Mouse (Mus musculus) liver, embryonic 14.5 days (tissue): Measurements from ENCODE around the gene Mbd4. TPM values are rescaled to one million over a fixed set of nuclear protein-coding genes. Genes with fewer than 3 reads are reported as not detected.

ENCODE experiments used
- ATAC-seq: fragments of 200-750 bp; cut with Nextera tagmentation; 2 replicates; pipeline ENCODE4 v1.8.0; 2017; ENCODE audit warnings: moderate number of reproducible peaks, mild to moderate bottlenecking, moderate library complexity; ENCODE audit not compliant: insufficient read depth
- DNase-seq, 3 experiments: peaks; one replicate each; pipeline ENCODE4 v3.0.0-alpha.2; 2012 to 2013; ENCODE audit warnings: low read depth in 3 of 3, low spot score in 3 of 3
- H3K27ac ChIP-seq: fragments of 300-500 bp; sonication (generic); 2 replicates; pipeline ENCODE4 v1.5.1; 2014; ENCODE audit warnings: moderate library complexity, mild to moderate bottlenecking, control low read depth, inconsistent platforms
- H3K27me3 ChIP-seq: fragments of 300-500 bp; sonication (generic); 2 replicates; pipeline ENCODE4 v1.6.1; 2014; ENCODE audit warnings: mild to moderate bottlenecking, low read length, moderate library complexity; ENCODE audit not compliant: control insufficient read depth, insufficient read depth
- H3K36me3 ChIP-seq: fragments of 300-500 bp; sonication (generic); replicated peaks from 2 replicates; pipeline ENCODE4 v1.6.1; 2014; ENCODE audit warnings: low read depth; ENCODE audit not compliant: control insufficient read depth, insufficient read depth
- H3K4me1 ChIP-seq, 2 experiments: fragments of 200-500 bp in 1 of 2; fragments of 300-500 bp in 1 of 2; sonication (generic) in 1 of 2; replicated peaks; 2 replicates each; pipeline ENCODE4 v1.6.1; 2012 to 2014; ENCODE audit warnings: antibody characterized with exemption in 1 of 2, inconsistent platforms in 1 of 2, low read length in 1 of 2; ENCODE audit not compliant: control insufficient read depth in 2 of 2, insufficient read depth in 2 of 2
- H3K4me2 ChIP-seq: fragments of 300-500 bp; sonication (generic); 2 replicates; pipeline ENCODE4 v1.6.1; 2014; ENCODE audit warnings: low read depth, mild to moderate bottlenecking, control low read depth, moderate library complexity
- H3K4me3 ChIP-seq, 2 experiments: fragments of 200-500 bp in 1 of 2; fragments of 300-500 bp in 1 of 2; sonication (generic) in 1 of 2; 2 replicates each; pipeline ENCODE4 v1.5.1; 2012 to 2014; ENCODE audit warnings: low read depth in 2 of 2, low read length in 2 of 2, mild to moderate bottlenecking in 2 of 2, control low read depth in 1 of 2, inconsistent platforms in 1 of 2, moderate library complexity in 1 of 2; ENCODE audit not compliant: insufficient read depth in 1 of 2
- H3K9ac ChIP-seq: fragments of 300-500 bp; sonication (generic); replicated peaks from 2 replicates; pipeline ENCODE4 v1.6.1; 2014; ENCODE audit warnings: mild to moderate bottlenecking, control low read depth, moderate library complexity
- H3K9me3 ChIP-seq: fragments of 300-500 bp; sonication (generic); 2 replicates; pipeline ENCODE4 v1.6.1; 2016; ENCODE audit warnings: low read length, mixed read lengths; ENCODE audit not compliant: control insufficient read depth
- CTCF ChIP-seq: IDR thresholded peaks from 2 replicates; pipeline ENCODE4 v1.5.1; 2016; ENCODE audit warnings: antibody characterized with exemption, low read depth, control low read depth
- EP300 ChIP-seq: IDR thresholded peaks from 2 replicates; pipeline ENCODE4 v1.6.1; 2016; ENCODE audit warnings: antibody characterized with exemption, low read depth
- whole genome bisulfite sequencing: fragments of 180-500 bp; shearing (Covaris S2); extraction: QIAGEN DNeasy Blood & Tissue Kit; methylation state at CpG from one replicate; pipeline ENCODE4 v1.1.7; 2014; ENCODE audit not compliant: insufficient replicate concordance; 5-methylcytosine and 5-hydroxymethylcytosine counted together
- polyA plus RNA-seq, 2 experiments: library from polyadenylated mRNA; depleted of rRNA in 1 of 2; stranded (reverse) in 1 of 2; unstranded in 1 of 2; fragments of >200 nt; fragmentation: Nextera tagmentation in 1 of 2; extraction: Ambion mirVana in 1 of 2; gene quantifications; 2 replicates each; pipeline versions ENCODE4 v1.2.1 to v1.2.3; 2012 to 2014

The Mbd4 gene
- polyA plus RNA-seq, 2 experiments, result 5.8 to 6.4 TPM

DNA sequence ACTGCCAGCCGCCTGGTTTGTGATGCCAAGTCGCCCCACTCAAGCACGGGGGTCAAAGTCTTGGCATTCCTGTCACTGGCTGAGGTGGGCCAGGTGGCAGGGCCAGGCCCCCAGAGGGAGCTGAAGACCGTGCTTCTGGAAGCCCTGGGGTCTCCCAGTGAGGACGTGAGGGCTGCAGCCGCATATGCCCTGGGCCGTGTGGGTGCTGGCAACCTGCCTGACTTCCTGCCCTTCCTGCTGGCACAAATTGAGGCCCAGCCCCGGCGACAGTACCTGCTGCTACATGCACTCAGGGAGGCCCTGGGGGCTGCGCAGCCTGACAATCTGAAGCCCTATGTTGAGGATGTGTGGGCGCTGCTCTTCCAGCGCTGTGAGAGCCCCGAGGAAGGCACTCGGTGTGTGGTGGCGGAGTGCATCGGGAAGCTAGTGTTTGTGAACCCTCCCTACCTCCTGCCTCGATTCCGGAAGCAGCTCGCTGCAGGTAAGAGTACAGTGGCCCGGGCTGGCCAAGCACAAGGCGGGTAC lies 60.4 kb downstream of the Mbd4 start:
- Histone ChIP-seq H3K27ac (no peak overlapping the region), H3K36me3 (no peaks in the 10 kb centered on the region), H3K4me1 (no peaks in the 10 kb centered on the region), H3K4me2 (no peak overlapping the region), H3K4me3 (no peak overlapping the region), H3K9me3 (no peaks in the 10 kb centered on the region), H3K27me3 (no peaks in the 10 kb centered on the region), H3K9ac (no peak overlapping the region)
- DNase-seq (no peak), ATAC-seq (no peak)
- TF ChIP-seq CTCF (no peak), EP300 (no peak)
- WGBS, result 81% methylated on average over 21 of the region's 21 CpGs

DNA sequence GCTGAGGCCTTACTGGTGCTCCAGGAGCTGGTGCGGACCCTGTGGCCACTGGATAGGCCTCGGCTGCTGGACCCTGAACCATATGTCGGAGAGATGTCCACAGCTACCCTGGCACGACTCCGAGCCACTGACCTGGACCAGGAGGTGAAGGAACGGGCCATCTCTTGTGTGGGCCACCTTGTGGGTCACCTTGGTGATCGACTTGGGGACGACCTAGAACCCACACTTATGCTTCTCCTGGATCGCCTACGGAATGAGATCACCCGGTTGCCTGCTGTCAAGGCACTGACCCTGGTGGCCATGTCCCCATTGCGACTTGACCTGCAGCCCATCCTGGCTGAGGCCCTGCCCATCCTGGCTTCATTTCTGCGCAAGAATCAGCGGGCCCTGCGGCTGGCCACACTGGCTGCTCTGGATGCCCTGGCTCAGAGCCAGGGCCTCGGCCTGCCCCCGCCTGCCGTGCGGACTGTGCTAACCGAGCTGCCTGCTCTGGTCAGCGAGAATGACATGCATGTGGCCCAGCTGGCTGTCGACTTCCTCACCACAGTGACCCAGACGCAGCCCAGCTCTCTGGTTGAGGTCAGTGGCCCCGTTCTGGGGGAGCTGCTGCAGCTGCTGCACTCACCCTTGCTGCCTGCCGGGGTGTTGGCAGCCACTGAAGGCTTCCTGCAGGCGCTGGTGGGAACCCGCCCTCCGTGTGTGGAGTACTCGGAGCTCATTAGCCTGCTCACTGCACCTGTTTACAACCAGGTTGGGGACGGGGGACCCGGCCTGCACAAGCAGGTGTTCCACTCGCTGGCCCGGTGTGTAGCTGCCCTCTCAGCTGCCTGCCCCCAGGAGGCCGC lies 61.1 kb downstream of the Mbd4 start:
- Histone ChIP-seq H3K9ac (no peak overlapping the region), H3K4me1 (no peaks in the 10 kb centered on the region), H3K4me2 (no peak overlapping the region), H3K27ac (no peak overlapping the region), H3K36me3 (no peaks in the 10 kb centered on the region), H3K4me3 (no peak overlapping the region), H3K9me3 (no peaks in the 10 kb centered on the region), H3K27me3 (no peaks in the 10 kb centered on the region)
- WGBS, result 75% methylated on average over 34 of the region's 34 CpGs
- DNase-seq, result no peak
- no peak for TF ChIP-seq EP300
- no peak for TF ChIP-seq CTCF
- ATAC-seq, result no peak

DNA sequence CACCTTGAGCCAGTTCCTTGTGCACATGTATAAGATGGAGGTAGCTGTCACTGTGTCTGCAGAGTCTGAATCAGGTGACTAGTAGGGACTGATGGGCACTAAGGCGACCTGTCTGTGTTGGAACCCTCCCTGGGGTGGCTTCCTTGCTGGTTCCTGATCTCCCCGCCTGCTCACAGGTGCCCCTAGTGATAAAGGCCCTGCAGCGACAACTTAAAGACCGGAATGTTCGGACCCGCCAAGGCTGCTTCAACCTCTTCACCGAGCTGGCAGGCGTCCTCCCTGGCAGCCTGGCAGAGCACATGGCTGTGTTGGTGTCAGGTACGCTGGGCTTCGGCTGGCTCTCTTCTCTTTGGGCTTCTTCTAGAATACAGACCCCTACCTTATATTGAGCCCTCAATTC lies 62.2 kb downstream of the Mbd4 start:
- H3K27ac ChIP-seq, result no peak overlapping the region
- no peak for DNase-seq
- H3K4me3 ChIP-seq, result no peak overlapping the region
- ATAC-seq, result no peak
- H3K27me3 ChIP-seq, result no peaks in the 10 kb centered on the region
- no peaks in the 10 kb centered on the region for H3K9me3 ChIP-seq
- 71% methylated on average over 10 of the region's 10 CpGs for WGBS
- no peaks in the 10 kb centered on the region for H3K36me3 ChIP-seq
- no peak overlapping the region for H3K4me2 ChIP-seq
- no peak overlapping the region for H3K9ac ChIP-seq
- H3K4me1 ChIP-seq, result no peaks in the 10 kb centered on the region
- TF ChIP-seq CTCF (0 out of 2 replicates have a peak, but pooled peaks have one; percentile 4), EP300 (no peak)

Other genes with a start within 250 kb of the Mbd4 start
- 36.5 and 41.5 TPM in 2 replicates for gene Raf1, start 176.7 kb downstream of the Mbd4 start, polyA plus RNA-seq (2012; rRNA removed)
- gene Raf1, start 176.7 kb downstream of the Mbd4 start, polyA plus RNA-seq (2014; fragmentation: Nextera tagmentation; extraction: Ambion mirVana), result 37.9 and 38.9 TPM in 2 replicates
- 19.4 and 20.1 TPM in 2 replicates for gene Tmem40, start 91.0 kb downstream of the Mbd4 start, polyA plus RNA-seq (2012; rRNA removed)
- 19.8 and 21.5 TPM in 2 replicates for gene Tmem40, start 91.0 kb downstream of the Mbd4 start, polyA plus RNA-seq (2014; fragmentation: Nextera tagmentation; extraction: Ambion mirVana)
- gene Cand2, start 78.8 kb downstream of the Mbd4 start, polyA plus RNA-seq (2012; rRNA removed), result 2.4 and 2.8 TPM in 2 replicates
- 1.7 and 2.5 TPM in 2 replicates for gene Cand2, start 78.8 kb downstream of the Mbd4 start, polyA plus RNA-seq (2014; fragmentation: Nextera tagmentation; extraction: Ambion mirVana)
- gene Rpl32, start 44.6 kb downstream of the Mbd4 start, polyA plus RNA-seq (2012; rRNA removed), result 986 and 1,878 TPM in 2 replicates
- 1,452 and 1,510 TPM in 2 replicates for gene Rpl32, start 44.6 kb downstream of the Mbd4 start, polyA plus RNA-seq (2014; fragmentation: Nextera tagmentation; extraction: Ambion mirVana)
- 0.09 and 0.11 TPM in 2 replicates for gene Efcab12, start 15.0 kb downstream of the Mbd4 start, polyA plus RNA-seq (2012; rRNA removed)
- 0.06 TPM in 1 of 2 replicates, not detected in the other for gene Efcab12, start 15.0 kb downstream of the Mbd4 start, polyA plus RNA-seq (2014; fragmentation: Nextera tagmentation; extraction: Ambion mirVana)
- 1.6 and 1.7 TPM in 2 replicates for gene Ift122, start 99 bp upstream of the Mbd4 start, polyA plus RNA-seq (2012; rRNA removed)
- 1.9 TPM in 2 replicates for gene Ift122, start 99 bp upstream of the Mbd4 start, polyA plus RNA-seq (2014; fragmentation: Nextera tagmentation; extraction: Ambion mirVana)
- gene Rho, start 78.4 kb upstream of the Mbd4 start, polyA plus RNA-seq (2012; rRNA removed), result 0.03 TPM in 2 replicates
- not detected in 2 replicates for gene Rho, start 78.4 kb upstream of the Mbd4 start, polyA plus RNA-seq (2014; fragmentation: Nextera tagmentation; extraction: Ambion mirVana)
- not detected in 2 replicates for gene H1foo, start 91.6 kb upstream of the Mbd4 start, polyA plus RNA-seq (2012; rRNA removed)
- not detected in 2 replicates for gene H1foo, start 91.6 kb upstream of the Mbd4 start, polyA plus RNA-seq (2014; fragmentation: Nextera tagmentation; extraction: Ambion mirVana)
- 7.5 and 13.0 TPM in 2 replicates for gene Plxnd1, start 141.6 kb upstream of the Mbd4 start, polyA plus RNA-seq (2012; rRNA removed)
- 6.4 and 7.6 TPM in 2 replicates for gene Plxnd1, start 141.6 kb upstream of the Mbd4 start, polyA plus RNA-seq (2014; fragmentation: Nextera tagmentation; extraction: Ambion mirVana)